Mouse (Mus musculus) embryonic fibroblast, embryonic 13.5 days (primary cell): ENCODE results near the gene Btbd2. TPM values are rescaled to one million over a fixed set of nuclear protein-coding genes. Genes with fewer than 3 reads are reported as not detected.

ENCODE experiments used
- H3K27ac ChIP-seq: 2 replicates; pipeline ENCODE4 v1.5.1; 2012; ENCODE audit warnings: low read length, control low read depth, inconsistent platforms; ENCODE audit not compliant: insufficient read depth
- H3K4me1 ChIP-seq: 2 replicates; pipeline ENCODE4 v1.6.1; 2011; ENCODE audit warnings: low read length; ENCODE audit not compliant: control insufficient read depth, insufficient read depth
- H3K4me3 ChIP-seq: 2 replicates; pipeline ENCODE4 v1.5.1; 2011; ENCODE audit warnings: mild to moderate bottlenecking, control low read depth, low read length; ENCODE audit not compliant: insufficient read depth
- CTCF ChIP-seq: IDR thresholded peaks from 2 replicates; pipeline ENCODE4 v1.5.1; 2011; ENCODE audit warnings: mild to moderate bottlenecking, control low read depth, low read length, moderate library complexity, borderline replicate concordance; ENCODE audit not compliant: insufficient read depth
- POLR2A ChIP-seq: IDR thresholded peaks from 2 replicates; pipeline ENCODE4 v1.6.1; 2011; ENCODE audit warnings: low read depth, mild to moderate bottlenecking, control low read depth, low read length, moderate library complexity
- polyA plus RNA-seq: library from polyadenylated mRNA; stranded (reverse); fragments of >200 nt; gene quantifications from 2 replicates; pipeline ENCODE4 v1.2.4, GENCODE M21; 2011; ENCODE audit warnings: low read depth; ENCODE audit not compliant: missing spikeins, insufficient read length

The Btbd2 gene
- polyA plus RNA-seq, 1 experiment = 22.1 TPM

DNA sequence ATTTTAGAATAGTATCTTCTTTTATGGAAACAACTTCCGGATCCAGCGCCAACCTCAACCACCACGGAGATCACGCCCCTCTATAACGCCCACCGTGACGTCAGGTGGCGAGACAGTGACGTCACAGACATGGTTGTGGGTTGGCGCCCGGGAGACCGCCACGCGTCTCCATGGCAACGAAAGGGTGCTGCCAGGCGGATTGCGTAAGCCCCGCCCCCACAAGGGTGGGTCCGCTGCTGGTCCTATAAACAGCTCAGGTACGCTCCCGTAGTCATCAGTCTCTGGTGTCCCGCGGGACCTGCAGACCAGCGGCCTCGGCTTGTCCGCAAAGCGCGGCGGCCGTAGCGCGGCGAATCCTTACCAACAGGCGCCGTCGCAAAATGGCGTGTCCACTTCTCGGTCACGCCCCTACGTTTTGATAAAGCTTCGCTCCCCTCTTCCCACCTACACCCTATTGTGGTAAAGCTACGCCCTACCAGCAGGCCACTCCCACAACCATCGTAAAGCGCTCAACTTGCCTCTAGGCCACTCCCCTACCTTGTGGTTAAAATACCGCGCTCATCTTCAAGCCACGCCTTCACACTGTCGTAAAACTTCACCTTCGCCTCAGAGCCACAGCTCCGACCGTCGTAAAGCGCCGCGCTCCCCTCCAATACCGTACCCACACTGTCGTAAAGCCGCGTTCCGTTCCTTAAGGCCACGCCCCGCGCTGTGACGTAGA, 34.8 kb downstream of the Btbd2 start:
- TF ChIP-seq POLR2A = peak; percentile 59
- TF ChIP-seq CTCF = no peak
- H3K4me1 ChIP-seq = 0 out of 2 replicates have a peak, but pooled peaks cover 7% of the 10 kb centered on the region
- H3K4me3 ChIP-seq = peak overlapping the region; percentile 44
- H3K27ac ChIP-seq = peak overlapping the region; percentile 83

DNA sequence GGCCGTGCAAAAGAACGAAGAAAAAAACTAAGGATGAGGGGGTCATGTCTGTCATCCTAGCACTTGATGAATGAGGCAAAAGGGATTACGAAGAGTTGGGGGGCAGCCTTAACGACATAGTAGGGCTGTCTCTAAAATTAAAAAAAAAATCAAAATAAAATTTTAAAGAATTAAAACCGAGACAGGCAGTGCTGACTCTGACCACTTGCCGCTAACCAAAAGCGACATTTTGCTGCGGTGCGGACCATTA, 35.3 kb downstream of the Btbd2 start:
- Histone ChIP-seq H3K4me3 (peak overlapping the region; percentile 41), H3K27ac (peak overlapping the region; percentile 27), H3K4me1 (0 out of 2 replicates have a peak, but pooled peaks cover 7% of the 10 kb centered on the region)
- TF ChIP-seq CTCF (no peak), POLR2A (no peak)

DNA sequence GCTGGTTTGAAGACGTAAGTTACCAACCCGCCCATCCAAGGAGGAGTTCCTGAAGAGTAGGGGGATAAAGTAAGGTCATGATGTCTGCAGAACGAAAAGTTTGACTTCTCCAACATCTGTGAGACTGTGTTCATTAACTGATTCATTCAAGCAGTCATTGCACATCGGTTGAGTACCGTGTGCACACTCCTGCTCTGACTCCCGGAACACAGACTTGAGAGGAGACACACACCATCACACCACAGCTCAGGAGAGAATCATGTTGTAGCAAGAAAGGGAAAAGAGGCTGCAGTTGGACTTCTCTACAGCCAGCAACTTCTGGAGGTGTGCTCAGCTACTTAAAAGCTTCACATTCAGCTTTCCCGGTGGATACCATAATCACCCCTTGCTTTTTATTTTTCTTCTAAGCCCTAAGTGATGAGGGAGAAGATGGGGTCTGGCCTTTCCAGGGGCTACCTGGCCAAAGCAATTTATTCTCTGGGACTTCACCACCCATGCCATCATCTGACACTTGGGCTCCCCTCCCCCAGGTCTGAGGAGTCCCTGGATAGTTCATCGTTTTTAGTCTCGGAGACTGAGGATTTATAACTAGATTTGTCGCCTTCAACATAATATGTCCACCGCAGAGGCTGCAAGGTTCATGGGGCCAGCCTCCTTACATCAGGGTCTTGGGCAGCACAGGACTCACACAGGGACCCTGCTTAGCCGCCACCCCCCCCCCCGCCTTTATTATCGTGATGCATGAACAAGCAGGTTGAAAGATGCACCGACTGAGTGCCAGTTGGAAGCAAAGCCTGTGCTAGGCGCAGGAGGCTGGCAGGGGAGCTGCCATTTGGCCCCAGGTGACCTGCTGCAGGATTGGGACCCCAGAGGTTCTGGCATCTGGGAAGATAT, 35.8 kb downstream of the Btbd2 start:
- Histone ChIP-seq H3K27ac (peak overlapping the region; percentile 27), H3K4me1 (0 out of 2 replicates have a peak, but pooled peaks cover 7% of the 10 kb centered on the region), H3K4me3 (peak overlapping the region; percentile 41)
- TF ChIP-seq POLR2A = no peak
- TF ChIP-seq CTCF = no peak

DNA sequence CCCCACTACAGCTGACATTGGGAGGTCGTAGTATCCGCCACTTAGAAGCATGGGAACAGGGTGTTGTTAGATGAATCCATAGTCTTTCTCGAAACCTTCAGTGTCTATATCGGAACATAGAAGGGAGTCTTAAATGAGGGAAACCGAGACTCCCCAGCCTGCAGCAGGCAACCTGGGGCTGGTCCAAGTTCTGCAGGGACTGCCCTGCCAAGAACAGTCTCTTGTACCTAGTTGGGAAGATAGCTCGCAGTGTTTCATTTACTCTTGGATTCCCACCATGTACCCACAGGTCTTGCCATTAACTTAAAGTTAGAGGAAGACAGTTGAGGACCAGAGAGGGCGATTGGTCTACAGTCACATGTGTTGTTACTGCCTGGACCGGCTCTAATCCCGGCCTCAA, 36.5 kb downstream of the Btbd2 start:
- 0 out of 2 replicates have a peak, but pooled peaks cover 7% of the 10 kb centered on the region for H3K4me1 ChIP-seq
- H3K27ac ChIP-seq = no peak overlapping the region
- no peak for TF ChIP-seq CTCF
- no peak for TF ChIP-seq POLR2A
- H3K4me3 ChIP-seq = no peak overlapping the region

DNA sequence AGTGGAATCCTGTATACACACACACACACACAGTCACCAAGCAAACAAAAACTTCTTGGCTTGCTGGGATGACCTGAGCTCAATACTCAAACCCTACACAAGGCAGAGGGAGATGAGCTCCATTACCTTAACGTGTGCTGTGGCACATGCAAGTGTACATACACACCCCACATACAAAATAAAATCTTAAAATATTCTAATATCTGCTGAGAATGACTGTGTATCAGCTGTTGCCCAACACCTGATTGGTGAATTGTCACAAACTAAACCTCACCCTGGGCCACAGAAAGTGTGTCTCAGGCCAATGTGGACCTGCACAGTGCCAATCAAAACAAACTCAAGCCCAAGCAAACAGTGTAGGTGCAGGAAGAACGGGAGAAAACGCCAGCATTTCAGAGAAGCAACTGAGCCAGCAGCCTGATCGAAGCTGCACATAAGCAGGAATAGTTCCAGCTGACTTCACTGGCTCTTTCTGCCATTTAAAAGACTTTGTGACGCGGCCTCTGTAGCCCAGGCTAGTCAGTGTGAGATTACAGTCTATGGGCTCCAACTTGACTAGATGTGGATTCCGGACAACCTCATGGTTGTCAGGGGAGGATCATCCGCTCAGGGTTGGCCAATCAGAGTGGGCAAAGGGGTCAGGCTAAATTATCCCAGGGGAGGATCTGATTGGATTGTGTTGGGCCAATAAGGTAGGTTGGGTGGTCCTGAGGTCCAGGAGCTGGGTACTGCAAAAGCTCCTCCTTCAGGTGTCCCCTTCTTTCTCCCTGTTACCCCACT, 37.2 kb downstream of the Btbd2 start:
- no peak overlapping the region for H3K27ac ChIP-seq
- 0 out of 2 replicates have a peak, but pooled peaks cover 6% of the 10 kb centered on the region for H3K4me1 ChIP-seq
- H3K4me3 ChIP-seq = no peak overlapping the region
- TF ChIP-seq POLR2A (no peak), CTCF (no peak)

DNA sequence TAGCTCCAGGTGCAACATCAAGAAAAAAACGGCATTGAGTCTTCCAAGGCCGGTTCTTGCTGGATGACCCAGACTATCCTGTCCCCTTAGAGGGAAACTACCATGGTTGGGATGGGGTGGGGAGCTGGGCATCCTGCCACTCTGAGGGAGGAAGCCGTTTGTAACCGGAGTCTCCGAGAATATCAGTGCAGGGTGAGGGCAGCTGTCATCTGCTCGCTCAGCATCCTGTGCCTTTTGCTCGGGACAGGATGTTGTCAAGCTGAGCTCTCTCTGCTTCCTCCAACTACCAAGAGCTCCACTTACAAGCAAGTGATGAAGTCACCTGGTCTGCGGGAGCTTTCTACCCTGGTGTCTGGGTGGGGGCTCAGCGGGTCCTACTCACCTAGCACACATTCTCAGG, 38.7 kb downstream of the Btbd2 start:
- Histone ChIP-seq H3K4me1 (no peaks in the 10 kb centered on the region), H3K27ac (no peak overlapping the region), H3K4me3 (no peak overlapping the region)
- TF ChIP-seq CTCF (no peak), POLR2A (no peak)

DNA sequence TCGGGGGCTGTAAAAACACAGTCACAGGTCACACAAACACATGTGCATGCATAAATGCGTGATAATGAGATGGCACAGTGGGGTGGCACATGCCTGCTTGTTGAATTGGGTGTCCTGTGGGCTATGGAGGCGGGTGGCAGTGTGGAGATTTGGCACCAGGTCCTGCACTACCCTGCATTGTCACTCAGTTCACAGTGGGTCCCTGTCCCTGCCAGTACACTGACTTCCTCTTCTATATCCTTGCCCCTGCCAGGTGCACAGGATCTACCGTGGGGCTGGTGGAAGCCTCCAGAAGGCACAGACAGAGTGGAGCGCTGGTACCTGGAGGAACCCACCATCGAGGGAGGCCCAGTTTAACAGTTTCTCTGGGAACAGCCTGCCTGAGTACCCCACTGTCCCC, 42.5 kb downstream of the Btbd2 start:
- no peaks in the 10 kb centered on the region for H3K4me1 ChIP-seq
- H3K27ac ChIP-seq = no peak overlapping the region

DNA sequence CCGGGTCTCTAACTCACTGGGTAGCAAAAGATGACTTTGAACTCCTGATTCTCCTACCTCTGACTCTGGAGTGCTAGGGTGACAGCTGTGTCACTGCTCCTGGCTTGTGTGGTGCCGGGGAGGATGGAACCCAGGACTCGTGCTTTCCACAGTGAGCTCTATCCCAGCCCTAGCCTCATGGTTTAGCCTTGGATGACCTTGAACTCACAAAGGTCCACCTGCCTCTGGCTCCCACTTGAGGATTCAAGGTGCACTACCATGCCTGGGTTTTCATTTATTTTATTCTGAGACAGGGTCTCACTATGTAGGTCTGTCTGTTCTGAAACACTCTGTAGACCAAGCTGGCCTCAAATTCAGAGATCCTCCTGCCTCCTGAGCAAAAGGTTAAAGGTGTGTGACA, 43.0 kb downstream of the Btbd2 start:
- H3K27ac ChIP-seq = no peak overlapping the region
- H3K4me3 ChIP-seq = no peak overlapping the region
- no peaks in the 10 kb centered on the region for H3K4me1 ChIP-seq
- TF ChIP-seq CTCF (no peak), POLR2A (no peak)

More for the DNA sequence above, 42.5 kb downstream of the Btbd2 start:
- no peak for TF ChIP-seq CTCF
- no peak for TF ChIP-seq POLR2A
- H3K4me3 ChIP-seq = no peak overlapping the region

DNA sequence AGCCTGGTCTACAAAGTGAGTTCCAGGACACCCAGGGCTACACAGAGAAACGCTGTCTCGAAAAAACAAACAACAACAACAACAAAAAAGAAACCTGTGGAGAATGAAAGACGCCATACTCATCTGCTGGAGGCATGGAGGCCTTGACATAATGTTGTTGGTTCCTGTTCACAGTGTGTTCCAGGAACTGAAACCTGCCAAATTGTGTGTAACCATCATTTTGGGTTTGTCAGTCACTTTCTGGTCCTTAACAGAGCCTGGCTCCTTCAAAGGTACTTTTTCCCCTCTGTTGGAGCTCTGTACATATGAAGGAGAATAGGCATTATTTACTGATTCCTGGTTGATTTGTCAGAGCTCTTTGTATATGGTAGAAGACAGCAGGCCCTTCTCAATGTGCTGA, 45.0 kb downstream of the Btbd2 start:
- Histone ChIP-seq H3K4me3 (no peak overlapping the region), H3K27ac (no peak overlapping the region), H3K4me1 (no peaks in the 10 kb centered on the region)
- TF ChIP-seq CTCF (no peak), POLR2A (no peak)

DNA sequence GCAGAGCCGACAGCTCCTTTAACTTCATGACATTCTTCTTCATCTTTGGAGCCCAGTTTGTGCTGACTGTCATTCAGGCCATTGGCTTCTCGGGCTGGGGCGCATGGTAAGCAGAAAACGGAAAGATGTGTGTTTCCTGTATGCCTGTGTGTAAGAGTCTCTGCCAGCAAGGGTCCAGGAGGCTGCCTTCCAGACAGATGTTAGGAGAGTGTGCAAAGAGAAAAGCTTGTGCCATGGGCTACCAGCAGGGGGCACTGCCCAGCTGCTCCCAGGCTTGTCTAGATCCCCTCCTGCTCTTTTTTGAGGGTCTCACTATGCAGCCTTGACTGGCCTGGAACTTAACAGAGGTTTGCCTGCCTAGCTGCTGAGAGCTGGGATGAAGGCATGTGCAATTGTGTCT, 45.8 kb downstream of the Btbd2 start:
- no peak overlapping the region for H3K27ac ChIP-seq
- no peaks in the 10 kb centered on the region for H3K4me1 ChIP-seq
- H3K4me3 ChIP-seq = no peak overlapping the region
- TF ChIP-seq POLR2A (no peak), CTCF (0 out of 2 replicates have a peak, but pooled peaks have one; percentile 27)
